Mouse (Mus musculus) ovary, postnatal 10 days (tissue): ENCODE data around the gene Topaz1.
"Not testable (repeated sequence)": the region's sequence is repeated elsewhere in the genome, so short reads cannot be mapped to it uniquely, and the experiment has no call there.

ENCODE experiments used
- DNase-seq: peaks from one replicate; pipeline ENCODE4 v3.0.0; 2022; ENCODE audit warnings: low spot score

The Topaz1 gene

GRCm38 (mm10) chr9:122812386-122812785, 65.2 kb downstream of the Topaz1 start:
- DNase-seq, result no peak

- no peak for DNase-seq
These were observed 67.6 kb downstream of the Topaz1 start for GRCm38 (mm10) chr9:122814775-122815174.

- DNase-seq, result no peak
These were observed 68.2 kb downstream of the Topaz1 start for GRCm38 (mm10) chr9:122815239-122815851.

GRCm38 (mm10) chr9:122823374-122824017, 76.3 kb downstream of the Topaz1 start:
- no peak for DNase-seq

- no peak for DNase-seq
These were observed 79.6 kb downstream of the Topaz1 start for GRCm38 (mm10) chr9:122826743-122827142.

- DNase-seq, result no peak
These were observed 82.8 kb downstream of the Topaz1 start for GRCm38 (mm10) chr9:122829826-122830380.

- DNase-seq, result no peak
These were observed 89.0 kb downstream of the Topaz1 start for GRCm38 (mm10) chr9:122836126-122836525.

- DNase-seq, result peak; percentile 27
These were observed 89.6 kb downstream of the Topaz1 start for GRCm38 (mm10) chr9:122836790-122837189.

GRCm38 (mm10) chr9:122837216-122837615, 90.1 kb downstream of the Topaz1 start:
- DNase-seq, result no peak

GRCm38 (mm10) chr9:122837680-122838079, 90.5 kb downstream of the Topaz1 start:
- DNase-seq, result peak; percentile 15

GRCm38 (mm10) chr9:122843760-122844159, 96.6 kb downstream of the Topaz1 start, which contains the start of gene Gm35549:
Gm35549 (minus strand) TSS chr9:122844035.
- no peak for DNase-seq

GRCm38 (mm10) chr9:122845621-122846020, 98.5 kb downstream of the Topaz1 start:
- no peak for DNase-seq

GRCm38 (mm10) chr9:122846156-122846555, 99.0 kb downstream of the Topaz1 start:
- no peak for DNase-seq

GRCm38 (mm10) chr9:122847811-122848311, 100.7 kb downstream of the Topaz1 start:
- DNase-seq, result not testable (repeated sequence)
